Comparison of ENCODE assay signal across 11 mouse cellular contexts in the genomic region with DNA sequence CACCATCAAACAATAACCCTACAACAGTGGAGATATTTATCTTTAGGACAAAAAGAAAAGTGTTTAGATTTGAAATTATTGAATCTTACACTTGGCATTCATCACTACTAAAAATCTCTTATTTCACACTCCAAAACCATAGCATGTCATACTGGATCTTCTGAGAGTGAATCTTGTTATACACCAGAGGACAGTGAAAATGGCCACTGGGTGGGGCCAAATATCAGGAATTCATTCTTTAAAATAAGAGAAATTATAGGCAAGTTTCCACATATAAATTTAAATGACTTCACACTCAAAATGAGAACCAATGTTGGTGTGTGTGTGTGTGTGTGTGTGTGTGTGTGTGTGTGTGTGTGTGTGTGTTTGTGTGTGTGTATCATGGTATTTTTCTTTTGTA.
A peak's percentile ranks its signal among the peaks of the same experiment; 100 is the strongest.
DNase-seq lines count a peak whose midpoint lies in the region; ATAC-seq lines count a peak whose summit lies in the region.
"Had no signal": no experiment of that assay in that cellular context is flagged by ENCODE, and none has a peak within 500 bp of the region (broad histone marks: within the 10 kb centered on the region; RNA-seq: fewer than 3 reads in every experiment).

No protein-coding gene starts in this region.

- intact Hi-C loops in left cerebral cortex, postnatal 14 days (cut with DNase I): no loop called here

- ATAC-seq in megakaryocyte, adult 5-6 weeks (ENCODE audit: poor library complexity, severe bottlenecking): no peak
- ATAC-seq: liver, postnatal 0 days had no signal

- peak; percentile 36 to 37 for DNase-seq in cerebellum, postnatal 14 days
- DNase-seq in cerebellum, adult 11 months: no peak
- DNase-seq in heart, postnatal 4 days: peak; percentile 28
- no peak for DNase-seq in heart, adult 9 months (ENCODE audit: low spot score in 2 of 2)
- peak; percentile 7 to 14 for DNase-seq in left cerebral cortex, postnatal 14 days (ENCODE audit: low spot score in 2 of 2)
- DNase-seq in left cerebral cortex, adult 8-10 months (ENCODE audit: low spot score in 2 of 2): no peak
- peak; percentile 48 for DNase-seq in adipocyte (ENCODE audit: low spot score)
- DNase-seq: adrenal gland, adult 2 months; liver, postnatal 0 days; right cerebral cortex, postnatal 14 days had no signal

Comparison
In these comparisons a context has a peak if more than half of its experiments do, and no peak if none do; other contexts are left out.
1. DNase-seq: peak in cerebellum, postnatal 14 days (2 of 2), heart, postnatal 4 days (single experiment), left cerebral cortex, postnatal 14 days (2 of 2) and adipocyte (single experiment); none in cerebellum, adult 11 months (single experiment), heart, adult 9 months (0 of 2) and left cerebral cortex, adult 8-10 months (0 of 2).